Mouse (Mus musculus) heart, adult 2 months (tissue): Measurements from ENCODE around the gene Strbp. TPM values are rescaled to one million over a fixed set of nuclear protein-coding genes. Genes with fewer than 3 reads are reported as not detected.

ENCODE experiments used
- DNase-seq, 2 experiments: peaks; one replicate each; pipeline ENCODE4 v3.0.0; 2021
- H3K27ac ChIP-seq: fragments of 200-600 bp; 2 replicates; pipeline ENCODE4 v1.8.1; 2022
- H3K27me3 ChIP-seq: fragments of 200-500 bp; 2 replicates; pipeline ENCODE4 v1.6.1; 2012; ENCODE audit warnings: mild to moderate bottlenecking, low read length, inconsistent platforms, mixed read lengths; ENCODE audit not compliant: control insufficient read depth, insufficient read depth
- H3K36me3 ChIP-seq: fragments of 200-500 bp; 2 replicates; pipeline ENCODE4 v1.6.1; 2012; ENCODE audit warnings: low read length, inconsistent platforms; ENCODE audit not compliant: control insufficient read depth, insufficient read depth
- H3K4me1 ChIP-seq: fragments of 200-500 bp; 2 replicates; pipeline ENCODE4 v1.6.1; 2011; ENCODE audit warnings: low read length; ENCODE audit not compliant: control insufficient read depth, insufficient read depth
- H3K4me3 ChIP-seq: fragments of 200-600 bp; 2 replicates; pipeline ENCODE4 v1.8.1; 2022
- H3K79me2 ChIP-seq: fragments of 200-500 bp; replicated peaks from 2 replicates; pipeline ENCODE4 v1.6.1; 2012; ENCODE audit warnings: mild to moderate bottlenecking, inconsistent platforms, low read length, moderate library complexity, mixed read lengths; ENCODE audit not compliant: control insufficient read depth, insufficient read depth
- H3K9ac ChIP-seq: fragments of 200-500 bp; 2 replicates; pipeline ENCODE4 v1.6.1; 2012; ENCODE audit warnings: low read depth, mild to moderate bottlenecking, control low read depth, inconsistent platforms, low read length, mixed read lengths
- CTCF ChIP-seq: fragments of 200-600 bp; IDR thresholded peaks from 2 replicates; pipeline ENCODE4 v1.8.1; 2022; ENCODE audit warnings: antibody characterized with exemption, mild to moderate bottlenecking, moderate library complexity
- EP300 ChIP-seq: fragments of 200-500 bp; IDR thresholded peaks from 2 replicates; pipeline ENCODE4 v1.6.1; 2011; ENCODE audit warnings: low read depth, low read length, control low read depth; ENCODE audit not compliant: insufficient read depth
- POLR2A ChIP-seq: fragments of 200-500 bp; IDR thresholded peaks from 2 replicates; pipeline ENCODE4 v1.6.1; 2011; ENCODE audit warnings: mild to moderate bottlenecking, low read depth, low read length, control low read depth; ENCODE audit not compliant: insufficient read depth
- WGBS: fragments of 180-500 bp; shearing (Covaris S2); methylation state at CpG from one replicate; pipeline ENCODE4 v1.1.7; 2018; 5-methylcytosine and 5-hydroxymethylcytosine counted together
- intact Hi-C: fragments of 180-260 bp; cut with DNase I; formaldehyde crosslinking; loops from one replicate; pipeline ENCODE4 v1.15.1; 2025
- polyA plus RNA-seq: library from polyadenylated mRNA; depleted of rRNA; stranded (reverse); fragments of >200 nt; gene quantifications from 2 replicates; pipeline ENCODE4 v1.2.3, GENCODE M21; 2012
- total RNA-seq, 2 experiments: library from RNA; stranded (reverse); gene quantifications; 2 replicates each; pipeline ENCODE4 v1.2.3; 2021

Gene Strbp
- total and polyA plus RNA-seq, 3 experiments: 1.5 to 20.0 (median 17.4) TPM

GRCm38 (mm10) chr2:37565579-37565978 is 138.1 kb downstream of the Strbp start:
- H3K79me2 ChIP-seq: no peaks in the 10 kb centered on the region
- peaks cover 22% of the 10 kb centered on the region for H3K36me3 ChIP-seq
- no peak overlapping the region for H3K4me3 ChIP-seq
- WGBS: 14% methylated on average over 2 of the region's 2 CpGs
- TF ChIP-seq POLR2A (no peak), EP300 (no peak), CTCF (no peak)
- intact Hi-C loops: no loop called here
- no peaks in the 10 kb centered on the region for H3K27me3 ChIP-seq
- no peak overlapping the region for H3K9ac ChIP-seq
- peak in 1 of 2 experiments; percentile 9 for DNase-seq
- peaks cover 1% of the 10 kb centered on the region for H3K4me1 ChIP-seq
- no peak overlapping the region for H3K27ac ChIP-seq

- 93% methylated on average over 2 of the region's 2 CpGs for WGBS
- H3K79me2 ChIP-seq: no peaks in the 10 kb centered on the region
- TF ChIP-seq EP300: no peak
- no peak for TF ChIP-seq CTCF
- no peak for TF ChIP-seq POLR2A
- intact Hi-C loops: no loop called here
- DNase-seq: no peak
- no peak overlapping the region for H3K9ac ChIP-seq
- no peaks in the 10 kb centered on the region for H3K4me1 ChIP-seq
- H3K27ac ChIP-seq: no peak overlapping the region
- H3K27me3 ChIP-seq: no peaks in the 10 kb centered on the region
- no peak overlapping the region for H3K4me3 ChIP-seq
- no peaks in the 10 kb centered on the region; the same call in none of the 2 replicates for H3K36me3 ChIP-seq
Observed at GRCm38 (mm10) chr2:37556366-37556765, 147.3 kb downstream of the Strbp start.

- peaks cover 5% of the 10 kb centered on the region for H3K4me1 ChIP-seq
- H3K9ac ChIP-seq: no peak overlapping the region
- H3K4me3 ChIP-seq: no peak overlapping the region
- H3K27me3 ChIP-seq: no peaks in the 10 kb centered on the region
- peak in 1 of 2 experiments; percentile 43 for DNase-seq
- H3K79me2 ChIP-seq: no peaks in the 10 kb centered on the region
- H3K27ac ChIP-seq: no peak overlapping the region
- 65% methylated on average over 1 of the region's 1 CpGs for WGBS
- peaks cover 21% of the 10 kb centered on the region for H3K36me3 ChIP-seq
- intact Hi-C loops: no loop called here
- no peak for TF ChIP-seq EP300
- no peak for TF ChIP-seq POLR2A
- no peak for TF ChIP-seq CTCF
Observed at GRCm38 (mm10) chr2:37549346-37550012, 154.2 kb downstream of the Strbp start.

- H3K27ac ChIP-seq: no peak overlapping the region
- TF ChIP-seq EP300 (no peak), POLR2A (no peak), CTCF (no peak)
- H3K36me3 ChIP-seq: peaks cover 14% of the 10 kb centered on the region
- 63% methylated on average over 3 of the region's 3 CpGs for WGBS
- no peak overlapping the region for H3K9ac ChIP-seq
- intact Hi-C loops: no loop called here
- H3K79me2 ChIP-seq: no peaks in the 10 kb centered on the region
- no peak for DNase-seq
- no peaks in the 10 kb centered on the region for H3K27me3 ChIP-seq
- H3K4me1 ChIP-seq: peaks cover 4% of the 10 kb centered on the region; the same call in 1 of the 2 replicates
- no peak overlapping the region for H3K4me3 ChIP-seq
Observed at GRCm38 (mm10) chr2:37531639-37532038, 172.0 kb downstream of the Strbp start.

- Histone ChIP-seq H3K27ac (no peak overlapping the region), H3K27me3 (no peaks in the 10 kb centered on the region), H3K4me1 (peaks cover 4% of the 10 kb centered on the region), H3K36me3 (peaks cover 14% of the 10 kb centered on the region), H3K4me3 (no peak overlapping the region), H3K79me2 (no peaks in the 10 kb centered on the region), H3K9ac (no peak overlapping the region)
- DNase-seq: no peak
- TF ChIP-seq EP300 (no peak), POLR2A (no peak), CTCF (no peak)
- WGBS: 53% methylated on average over 1 of the region's 1 CpGs
- intact Hi-C loops: no loop called here
Observed at GRCm38 (mm10) chr2:37530766-37531165, 172.9 kb downstream of the Strbp start.

GRCm38 (mm10) chr2:37529397-37529796 is 174.3 kb downstream of the Strbp start:
- no peak for DNase-seq
- Histone ChIP-seq H3K27me3 (no peaks in the 10 kb centered on the region), H3K79me2 (no peaks in the 10 kb centered on the region), H3K36me3 (peaks cover 14% of the 10 kb centered on the region), H3K9ac (no peak overlapping the region), H3K4me3 (no peak overlapping the region), H3K27ac (0 out of 2 replicates have a peak overlapping the region, but pooled peaks have one; percentile 16), H3K4me1 (peaks cover 4% of the 10 kb centered on the region)
- 96% methylated on average over 2 of the region's 2 CpGs for WGBS
- TF ChIP-seq CTCF (no peak), POLR2A (no peak), EP300 (no peak)
- intact Hi-C loops: no loop called here
